Mouse (Mus musculus) forebrain, embryonic 11.5 days (tissue): ENCODE data around the gene A130010J15Rik. TPM values are rescaled to one million over a fixed set of nuclear protein-coding genes. Genes with fewer than 3 reads are reported as not detected.

ENCODE experiments used
- ATAC-seq: fragments of 200-750 bp; cut with Nextera tagmentation; replicated peaks from 2 replicates; pipeline ENCODE4 v1.8.0; 2017; ENCODE audit warnings: moderate TSS enrichment; ENCODE audit not compliant: low FRiP score
- DNase-seq: peaks from one replicate; pipeline ENCODE4 v3.0.0-alpha.2; 2017; ENCODE audit warnings: low spot score
- H3K27ac ChIP-seq: fragments of 300-500 bp; sonication (generic); 2 replicates; pipeline ENCODE4 v1.5.1; 2014; ENCODE audit warnings: low read depth, low read length
- H3K27me3 ChIP-seq: fragments of 300-500 bp; sonication (generic); 2 replicates; pipeline ENCODE4 v1.6.1; 2014; ENCODE audit warnings: mild to moderate bottlenecking, low read length, mixed read lengths; ENCODE audit not compliant: control insufficient read depth, insufficient read depth
- H3K36me3 ChIP-seq: fragments of 300-500 bp; sonication (generic); 2 replicates; pipeline ENCODE4 v1.6.1; 2014; ENCODE audit warnings: mild to moderate bottlenecking, low read length, moderate library complexity, mixed read lengths; ENCODE audit not compliant: control insufficient read depth, insufficient read depth
- H3K4me1 ChIP-seq: fragments of 300-500 bp; sonication (generic); replicated peaks from 2 replicates; pipeline ENCODE4 v1.6.1; 2014; ENCODE audit warnings: low read length, mixed read lengths; ENCODE audit not compliant: control insufficient read depth, insufficient read depth
- H3K4me2 ChIP-seq: fragments of 300-500 bp; sonication (generic); 2 replicates; pipeline ENCODE4 v1.6.1; 2014; ENCODE audit warnings: low read depth, mild to moderate bottlenecking, low read length, moderate library complexity, mixed read lengths; ENCODE audit not compliant: severe bottlenecking
- H3K4me3 ChIP-seq: fragments of 300-500 bp; sonication (generic); 2 replicates; pipeline ENCODE4 v1.5.1; 2014; ENCODE audit warnings: low read depth, low read length
- H3K9ac ChIP-seq: fragments of 300-500 bp; sonication (generic); 2 replicates; pipeline ENCODE4 v1.6.1; 2014; ENCODE audit warnings: low read length
- H3K9me3 ChIP-seq: fragments of 300-500 bp; sonication (generic); 2 replicates; pipeline ENCODE4 v1.6.1; 2016; ENCODE audit warnings: low read length, mixed read lengths; ENCODE audit not compliant: control insufficient read depth
- WGBS: fragments of 180-500 bp; shearing (Covaris S2); extraction: QIAGEN DNeasy Blood & Tissue Kit; methylation state at CpG from one replicate; pipeline ENCODE4 v1.1.7; 2014; 5-methylcytosine and 5-hydroxymethylcytosine counted together
- polyA plus RNA-seq: library from polyadenylated mRNA; unstranded; fragments of >200 nt; fragmentation: Nextera tagmentation; extraction: Ambion mirVana; gene quantifications from 2 replicates; pipeline ENCODE4 v1.2.1, GENCODE M21; 2014

Gene A130010J15Rik
- polyA plus RNA-seq, 1 experiment from 2014 or later, result 14.3 TPM

DNA sequence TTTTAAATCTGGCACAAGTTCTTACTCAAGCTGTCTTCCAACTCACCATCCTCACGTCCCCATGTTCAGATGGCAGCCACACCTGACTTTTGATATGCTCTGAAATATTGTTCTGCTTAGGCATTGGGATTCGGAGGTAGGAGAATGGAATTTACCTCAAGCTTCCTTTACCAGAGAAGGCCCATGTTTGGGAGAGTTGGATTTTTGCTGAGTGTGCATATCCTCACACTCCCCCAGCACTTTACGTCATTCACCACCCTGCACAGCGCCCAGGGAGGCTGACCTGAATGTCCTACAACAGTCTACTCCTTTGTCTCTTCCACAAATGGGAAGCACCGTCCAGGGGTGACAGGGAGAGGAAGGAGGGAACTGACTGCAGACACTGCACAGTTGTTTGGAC lies 52.6 kb downstream of the A130010J15Rik start:
- no peak overlapping the region for H3K4me2 ChIP-seq
- no peak for ATAC-seq
- DNase-seq, result no peak
- 0 out of 2 replicates have a peak, but pooled peaks cover 1% of the 10 kb centered on the region for H3K4me1 ChIP-seq
- H3K36me3 ChIP-seq, result no peaks in the 10 kb centered on the region
- 74% methylated on average over 5 of the region's 5 CpGs for WGBS
- H3K9ac ChIP-seq, result no peak overlapping the region
- H3K4me3 ChIP-seq, result no peak overlapping the region
- H3K27ac ChIP-seq, result no peak overlapping the region
- no peaks in the 10 kb centered on the region for H3K9me3 ChIP-seq
- H3K27me3 ChIP-seq, result no peaks in the 10 kb centered on the region

DNA sequence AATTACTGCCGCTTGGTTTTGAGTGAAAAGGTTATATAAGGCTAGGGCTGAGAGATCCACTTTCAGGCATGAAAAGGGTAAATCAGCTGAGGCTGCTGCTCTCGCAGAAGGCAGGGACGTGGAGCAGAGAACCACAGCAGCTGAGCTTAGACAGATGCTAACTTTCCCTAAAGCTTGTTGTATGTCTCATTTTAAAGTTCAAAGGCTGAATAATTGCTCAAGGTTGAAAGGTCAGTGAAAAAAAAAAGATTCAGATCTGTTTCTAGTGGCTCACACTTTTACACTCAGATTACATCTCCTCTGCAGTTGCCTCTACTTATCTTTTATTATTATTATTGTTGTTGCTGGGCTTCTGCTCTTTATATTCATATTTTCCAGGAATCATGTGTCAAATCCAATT lies 57.7 kb downstream of the A130010J15Rik start:
- no peak overlapping the region for H3K9ac ChIP-seq
- H3K27me3 ChIP-seq, result no peaks in the 10 kb centered on the region
- no peak overlapping the region for H3K4me2 ChIP-seq
- H3K4me1 ChIP-seq, result 0 out of 2 replicates have a peak, but pooled peaks cover 3% of the 10 kb centered on the region
- DNase-seq (no peak), ATAC-seq (no peak)
- no peaks in the 10 kb centered on the region for H3K36me3 ChIP-seq
- 11% methylated on average over 3 of the region's 3 CpGs for WGBS
- H3K9me3 ChIP-seq, result no peaks in the 10 kb centered on the region
- no peak overlapping the region for H3K27ac ChIP-seq
- H3K4me3 ChIP-seq, result no peak overlapping the region

DNA sequence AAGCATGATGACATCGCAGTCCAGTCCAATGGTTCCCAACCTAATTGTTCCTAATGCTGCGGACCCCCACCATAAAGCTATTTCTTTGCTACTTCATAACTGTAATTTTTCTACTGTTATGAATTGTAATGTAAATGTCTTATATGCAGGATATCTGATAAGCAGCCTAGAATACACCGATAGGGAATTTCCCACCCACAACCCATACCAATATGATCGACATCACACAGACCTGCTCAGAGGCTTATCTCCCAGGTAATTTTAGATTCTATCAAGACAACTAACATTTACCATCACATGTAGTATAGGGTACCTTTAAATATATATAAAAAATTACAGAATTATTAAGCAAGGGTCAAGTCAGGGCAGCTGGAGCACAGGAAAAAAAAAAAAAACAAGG lies 58.3 kb downstream of the A130010J15Rik start:
- Histone ChIP-seq H3K36me3 (no peaks in the 10 kb centered on the region), H3K27me3 (no peaks in the 10 kb centered on the region), H3K9me3 (no peaks in the 10 kb centered on the region), H3K9ac (no peak overlapping the region), H3K27ac (no peak overlapping the region), H3K4me2 (no peak overlapping the region), H3K4me1 (0 out of 2 replicates have a peak, but pooled peaks cover 3% of the 10 kb centered on the region), H3K4me3 (no peak overlapping the region)
- no peak for ATAC-seq
- no peak for DNase-seq
- WGBS, result 96% methylated on average over 4 of the region's 4 CpGs

DNA sequence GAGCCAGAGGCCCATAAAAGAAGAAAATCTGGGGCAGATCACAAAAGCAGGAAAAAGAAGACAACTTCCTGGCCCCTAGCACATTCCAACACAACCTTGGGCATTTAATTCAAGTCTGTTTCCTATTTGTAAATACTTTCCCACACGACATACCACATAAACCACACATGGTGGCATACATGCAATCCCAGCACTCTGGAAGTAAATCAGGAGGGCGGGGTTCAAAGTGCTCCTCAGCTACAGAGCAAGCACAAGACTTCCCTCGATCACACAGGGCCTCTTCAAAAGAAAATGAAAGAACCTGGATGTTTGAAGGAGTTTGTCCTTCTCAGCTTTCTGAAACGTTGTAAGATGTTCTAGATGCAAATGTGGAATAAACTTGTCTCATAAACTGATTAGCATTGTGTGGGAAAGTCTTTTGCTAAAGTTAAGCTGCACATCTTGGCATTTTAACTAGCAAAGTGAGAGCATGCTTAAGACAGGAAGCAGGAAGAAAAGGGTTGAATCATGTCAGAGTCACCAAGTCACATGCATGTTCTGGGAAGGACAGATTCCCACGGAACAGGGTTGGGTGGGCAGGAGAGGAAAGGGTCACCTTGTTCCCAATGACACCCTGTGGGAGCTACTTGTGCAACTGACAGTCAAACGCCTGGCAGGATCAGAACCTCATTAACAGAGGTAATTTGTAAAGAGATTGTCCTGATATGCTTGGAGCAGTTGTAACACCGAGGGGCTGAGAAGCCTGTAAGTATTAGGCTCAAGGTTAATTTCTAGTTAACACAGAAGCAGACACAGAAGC lies 59.1 kb downstream of the A130010J15Rik start:
- Histone ChIP-seq H3K36me3 (no peaks in the 10 kb centered on the region), H3K4me3 (no peak overlapping the region), H3K4me2 (no peak overlapping the region), H3K4me1 (0 out of 2 replicates have a peak, but pooled peaks cover 3% of the 10 kb centered on the region), H3K9ac (no peak overlapping the region), H3K9me3 (no peaks in the 10 kb centered on the region), H3K27me3 (no peaks in the 10 kb centered on the region), H3K27ac (no peak overlapping the region)
- DNase-seq (no peak), ATAC-seq (no peak)
- 56% methylated on average over 7 of the region's 7 CpGs for WGBS

Other genes with a start within 250 kb of the A130010J15Rik start
- 8.4 and 8.8 TPM in 2 replicates for gene Syt14, start 132.3 kb upstream of the A130010J15Rik start, polyA plus RNA-seq
- 9.8 and 13.2 TPM in 2 replicates for gene Diexf, start 37.8 kb upstream of the A130010J15Rik start, polyA plus RNA-seq
- gene Irf6, start 14.9 kb upstream of the A130010J15Rik start, polyA plus RNA-seq, result 2.6 and 3.0 TPM in 2 replicates
- gene Traf3ip3, start 33.7 kb downstream of the A130010J15Rik start, polyA plus RNA-seq, result 0.93 and 2.3 TPM in 2 replicates
- 0.28 and 0.44 TPM in 2 replicates for gene Lamb3, start 39.7 kb downstream of the A130010J15Rik start, polyA plus RNA-seq
- gene Hsd11b1, start 96.0 kb downstream of the A130010J15Rik start, polyA plus RNA-seq, result not detected in 2 replicates
- gene G0s2, start 105.2 kb downstream of the A130010J15Rik start, polyA plus RNA-seq, result 6.5 and 6.8 TPM in 2 replicates
- gene Camk1g, start 202.3 kb downstream of the A130010J15Rik start, polyA plus RNA-seq, result 15.0 and 17.4 TPM in 2 replicates